Mouse (Mus musculus) lung, postnatal 0 days (tissue): Measurements from ENCODE around the gene Efcab1. TPM values are rescaled to one million over a fixed set of nuclear protein-coding genes. Genes with fewer than 3 reads are reported as not detected.
"Not testable (repeated sequence)": the region's sequence is repeated elsewhere in the genome, so short reads cannot be mapped to it uniquely, and the experiment has no call there.

Experiments used
- ATAC-seq: fragments of 200-750 bp; cut with Nextera tagmentation; 2 replicates; pipeline ENCODE4 v1.8.0; 2017; ENCODE audit warnings: moderate library complexity
- DNase-seq: peaks from one replicate; pipeline ENCODE4 v3.0.0-alpha.2; 2016; ENCODE audit warnings: low spot score
- H3K27ac ChIP-seq: fragments of 300-500 bp; sonication (generic); 2 replicates; pipeline ENCODE4 v1.5.1; 2014; ENCODE audit warnings: antibody characterized with exemption, mild to moderate bottlenecking, low read length, mixed read lengths
- H3K27me3 ChIP-seq: fragments of 300-500 bp; sonication (generic); replicated peaks from 2 replicates; pipeline ENCODE4 v1.6.1; 2014; ENCODE audit warnings: low read length, mixed read lengths; ENCODE audit not compliant: insufficient read depth
- H3K36me3 ChIP-seq: fragments of 300-500 bp; sonication (generic); 2 replicates; pipeline ENCODE4 v1.6.1; 2014; ENCODE audit warnings: low read length, mixed read lengths; ENCODE audit not compliant: insufficient read depth
- H3K4me1 ChIP-seq: fragments of 300-500 bp; sonication (generic); 2 replicates; pipeline ENCODE4 v1.6.1; 2014; ENCODE audit warnings: antibody characterized with exemption, low read depth, low read length, mixed read lengths; ENCODE audit not compliant: insufficient read depth
- H3K4me2 ChIP-seq: fragments of 300-500 bp; sonication (generic); replicated peaks from 2 replicates; pipeline ENCODE4 v1.6.1; 2014; ENCODE audit warnings: low read depth, mild to moderate bottlenecking, low read length, moderate library complexity, mixed read lengths
- H3K4me3 ChIP-seq: fragments of 300-500 bp; sonication (generic); 2 replicates; pipeline ENCODE4 v1.5.1; 2014; ENCODE audit warnings: low read depth, low read length
- H3K9ac ChIP-seq: fragments of 300-500 bp; sonication (generic); replicated peaks from 2 replicates; pipeline ENCODE4 v1.6.1; 2014; ENCODE audit warnings: low read depth, mild to moderate bottlenecking
- H3K9me3 ChIP-seq: fragments of 300-500 bp; sonication (generic); 2 replicates; pipeline ENCODE4 v1.6.1; 2016; ENCODE audit warnings: low read length, mixed read lengths
- CTCF ChIP-seq: IDR thresholded peaks from 2 replicates; pipeline ENCODE4 v1.5.1; 2016; ENCODE audit warnings: antibody characterized with exemption, mild to moderate bottlenecking
- EP300 ChIP-seq: IDR thresholded peaks from 2 replicates; pipeline ENCODE4 v1.6.1; 2016; ENCODE audit warnings: antibody characterized with exemption, mild to moderate bottlenecking, control low read depth
- WGBS: fragments of 180-500 bp; shearing (Covaris S2); extraction: QIAGEN DNeasy Blood & Tissue Kit; methylation state at CpG from one replicate; pipeline ENCODE4 v1.1.7; 2014; 5-methylcytosine and 5-hydroxymethylcytosine counted together
- polyA plus RNA-seq: library from polyadenylated mRNA; unstranded; fragments of >200 nt; fragmentation: Nextera tagmentation; extraction: Ambion mirVana; gene quantifications from 2 replicates; pipeline ENCODE4 v1.2.1, GENCODE M21; 2015

Efcab1 gene
- polyA plus RNA-seq, 1 experiment from 2014 or later: 11.4 TPM

DNA sequence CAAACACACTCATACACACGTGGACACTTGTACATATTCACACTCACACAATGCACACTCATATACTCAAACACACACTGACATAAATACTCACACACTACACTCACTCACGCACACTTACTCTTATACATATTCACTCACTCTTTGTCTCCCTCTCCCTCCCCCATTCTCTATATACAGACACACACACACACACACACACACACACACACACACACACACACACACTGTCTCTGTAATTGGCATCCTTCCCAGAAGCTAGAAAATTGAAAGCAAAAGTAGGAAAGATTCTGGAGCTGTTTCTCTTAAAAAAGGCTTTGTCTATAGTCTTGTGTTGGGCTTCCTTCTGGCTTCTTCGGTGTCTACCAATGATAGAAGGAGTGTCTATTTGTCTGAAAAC is 34.5 kb downstream of the Efcab1 start:
- Histone ChIP-seq H3K9me3 (no peaks in the 10 kb centered on the region), H3K4me1 (peaks cover 13% of the 10 kb centered on the region; the same call in 1 of the 2 replicates), H3K9ac (no peak overlapping the region), H3K4me2 (no peak overlapping the region; the same call in 1 of the 2 replicates), H3K27me3 (no peaks in the 10 kb centered on the region), H3K27ac (peak overlapping the region; percentile 81), H3K36me3 (no peaks in the 10 kb centered on the region), H3K4me3 (no peak overlapping the region)
- DNase-seq (peak; percentile 72), ATAC-seq (peak; percentile 55)
- no peak for TF ChIP-seq EP300
- TF ChIP-seq CTCF: no peak
- 13% methylated on average over 3 of the region's 3 CpGs for WGBS

DNA sequence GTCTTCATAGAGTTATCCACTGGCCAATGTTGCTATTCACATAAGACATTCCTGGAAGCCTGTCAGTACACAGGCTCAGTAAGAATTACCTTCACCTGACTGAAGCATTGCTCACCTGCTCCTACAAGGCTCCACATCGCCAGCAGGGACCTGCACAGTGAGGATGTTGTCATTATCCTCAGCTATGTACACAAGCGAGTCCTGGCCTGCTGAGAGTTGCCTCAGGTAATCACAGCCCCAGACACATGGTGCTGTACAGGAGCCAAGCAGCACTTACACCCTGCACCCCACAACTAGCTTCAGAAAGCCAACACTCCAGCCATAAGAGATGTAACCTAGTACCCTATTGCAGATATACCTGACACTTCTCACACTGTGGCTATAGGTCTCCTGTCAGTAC is 37.1 kb downstream of the Efcab1 start:
- H3K27me3 ChIP-seq: no peaks in the 10 kb centered on the region
- H3K4me2 ChIP-seq: no peak overlapping the region
- no peak overlapping the region for H3K27ac ChIP-seq
- H3K4me1 ChIP-seq: peaks cover 13% of the 10 kb centered on the region; the same call in 1 of the 2 replicates
- no peak overlapping the region for H3K4me3 ChIP-seq
- H3K9me3 ChIP-seq: no peaks in the 10 kb centered on the region
- 66% methylated on average over 2 of the region's 2 CpGs for WGBS
- DNase-seq (no peak), ATAC-seq (no peak)
- H3K36me3 ChIP-seq: no peaks in the 10 kb centered on the region
- TF ChIP-seq EP300 (no peak), CTCF (no peak)
- H3K9ac ChIP-seq: no peak overlapping the region

DNA sequence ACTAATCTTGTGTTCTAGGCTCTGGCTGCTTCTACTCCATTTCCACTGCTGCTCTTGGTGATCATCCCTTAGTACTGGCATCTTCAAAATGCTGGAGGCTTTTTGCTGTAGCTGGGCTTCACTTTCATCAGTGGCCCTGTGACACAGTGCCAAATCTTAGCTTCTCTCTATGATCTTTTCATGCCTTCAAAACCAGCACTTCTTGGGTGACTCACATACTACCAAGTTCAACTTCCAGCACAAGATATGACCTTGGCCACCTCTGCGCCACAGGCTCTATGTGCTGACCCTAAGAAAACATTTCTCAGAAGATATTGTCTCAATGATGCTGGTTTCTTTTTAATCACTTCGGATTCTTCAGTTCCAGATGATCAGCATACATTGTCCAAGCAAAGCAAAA is 41.2 kb downstream of the Efcab1 start:
- not testable (repeated sequence) for H3K9ac ChIP-seq, H3K4me3 ChIP-seq, H3K4me2 ChIP-seq, ATAC-seq, H3K4me1 ChIP-seq, H3K27ac ChIP-seq, H3K27me3 ChIP-seq, H3K36me3 ChIP-seq, H3K9me3 ChIP-seq, DNase-seq
- 89% methylated on average over 2 of the region's 2 CpGs for WGBS

GRCm38 (mm10) chr16:14951894-14952293 is 45.5 kb downstream of the Efcab1 start:
- no peak overlapping the region for H3K27ac ChIP-seq
- no peaks in the 10 kb centered on the region for H3K4me1 ChIP-seq
- TF ChIP-seq CTCF (no peak), EP300 (no peak)
- H3K9ac ChIP-seq: no peak overlapping the region
- H3K27me3 ChIP-seq: no peaks in the 10 kb centered on the region
- no peak for DNase-seq
- ATAC-seq: no peak
- H3K4me3 ChIP-seq: no peak overlapping the region
- H3K36me3 ChIP-seq: no peaks in the 10 kb centered on the region
- WGBS: 41% methylated on average over 2 of the region's 2 CpGs
- H3K9me3 ChIP-seq: no peaks in the 10 kb centered on the region
- no peak overlapping the region for H3K4me2 ChIP-seq

DNA sequence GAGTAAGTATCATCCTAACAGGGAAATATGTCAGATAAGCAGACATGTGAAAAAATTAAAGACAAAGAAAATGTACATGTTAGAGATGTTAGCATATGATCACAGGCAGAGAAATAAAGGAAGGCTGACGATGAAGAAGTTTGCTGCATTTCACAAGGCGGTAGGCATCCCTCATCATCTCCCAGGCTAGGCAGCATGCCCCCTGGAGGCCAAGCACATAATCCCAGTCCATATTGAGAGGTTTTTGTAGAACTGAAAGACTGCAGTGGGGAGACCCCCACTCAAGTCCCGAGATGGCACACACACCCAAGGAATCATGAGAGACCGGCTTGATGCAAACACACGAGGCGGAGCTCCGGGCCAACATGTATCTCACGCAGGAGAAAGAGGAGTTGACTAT is 53.3 kb downstream of the Efcab1 start:
- no peak for DNase-seq
- TF ChIP-seq EP300: no peak
- peak; percentile 27; the same call in 1 of the 2 replicates for TF ChIP-seq CTCF
- Histone ChIP-seq H3K4me1 (no peaks in the 10 kb centered on the region; the same call in 1 of the 2 replicates), H3K27ac (no peak overlapping the region), H3K4me2 (no peak overlapping the region), H3K9me3 (no peaks in the 10 kb centered on the region), H3K4me3 (no peak overlapping the region), H3K9ac (no peak overlapping the region), H3K27me3 (no peaks in the 10 kb centered on the region), H3K36me3 (no peaks in the 10 kb centered on the region)
- WGBS: 96% methylated on average over 8 of the region's 8 CpGs
- no peak for ATAC-seq

GRCm38 (mm10) chr16:14973696-14974095 is 67.3 kb downstream of the Efcab1 start:
- ATAC-seq (no peak), DNase-seq (no peak)
- Histone ChIP-seq H3K9me3 (no peaks in the 10 kb centered on the region), H3K27ac (no peak overlapping the region), H3K36me3 (no peaks in the 10 kb centered on the region), H3K9ac (no peak overlapping the region), H3K27me3 (no peaks in the 10 kb centered on the region), H3K4me2 (no peak overlapping the region), H3K4me3 (no peak overlapping the region), H3K4me1 (peaks cover 4% of the 10 kb centered on the region; the same call in 1 of the 2 replicates)
- TF ChIP-seq CTCF (no peak), EP300 (no peak)
- 21% methylated on average over 1 of the region's 1 CpGs for WGBS

DNA sequence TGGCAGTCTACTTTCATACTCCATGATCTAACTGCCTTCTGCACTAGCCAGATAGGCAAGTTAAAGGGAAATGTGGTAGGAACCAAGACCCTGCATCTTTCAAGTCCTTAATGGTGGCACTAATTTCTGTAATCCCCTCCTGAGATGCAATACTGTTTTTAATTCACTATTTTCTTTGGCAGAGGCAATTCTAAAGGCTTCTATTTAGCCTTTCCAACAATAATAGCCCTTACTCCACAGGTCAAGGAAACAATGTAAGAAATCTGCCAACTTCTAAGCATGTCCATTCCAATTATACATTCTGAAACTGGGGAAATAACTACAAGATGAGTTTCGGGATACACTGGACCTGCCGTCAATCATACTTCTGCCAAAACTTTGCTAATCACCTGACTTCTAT is 72.8 kb downstream of the Efcab1 start:
- Histone ChIP-seq H3K4me1 (no peaks in the 10 kb centered on the region), H3K4me3 (no peak overlapping the region), H3K4me2 (no peak overlapping the region), H3K9ac (no peak overlapping the region), H3K27ac (no peak overlapping the region), H3K9me3 (no peaks in the 10 kb centered on the region), H3K36me3 (no peaks in the 10 kb centered on the region), H3K27me3 (no peaks in the 10 kb centered on the region)
- 85% methylated on average over 2 of the region's 2 CpGs for WGBS
- no peak for TF ChIP-seq CTCF
- TF ChIP-seq EP300: no peak
- ATAC-seq: no peak
- no peak for DNase-seq
